Mouse (Mus musculus) kidney, adult 9 months (tissue): ENCODE measurements around the gene Ophn1.

Experiments
- DNase-seq: peaks from one replicate; pipeline ENCODE4 v3.0.0; 2022

Ophn1 gene

GRCm38 (mm10) chrX:98803813-98804212 is 87.0 kb downstream of the Ophn1 start:
- DNase-seq, result no peak

- no peak for DNase-seq
These were observed 116.4 kb downstream of the Ophn1 start for GRCm38 (mm10) chrX:98774247-98774950.

- no peak for DNase-seq
These were observed 135.7 kb downstream of the Ophn1 start for GRCm38 (mm10) chrX:98755089-98755488.

GRCm38 (mm10) chrX:98751279-98751817 is 139.5 kb downstream of the Ophn1 start:
- no peak for DNase-seq

GRCm38 (mm10) chrX:98736758-98737157 is 154.1 kb downstream of the Ophn1 start:
- DNase-seq, result peak; percentile 2

GRCm38 (mm10) chrX:98722991-98723390 is 167.8 kb downstream of the Ophn1 start:
- DNase-seq, result no peak

- peak; percentile 3 for DNase-seq
These were observed 183.1 kb downstream of the Ophn1 start for GRCm38 (mm10) chrX:98707766-98708165.

GRCm38 (mm10) chrX:98701635-98702034 is 189.2 kb downstream of the Ophn1 start:
- peak; percentile 48 for DNase-seq

GRCm38 (mm10) chrX:98682603-98683002 is 208.2 kb downstream of the Ophn1 start:
- DNase-seq, result peak; percentile 18

GRCm38 (mm10) chrX:98681281-98681680 is 209.5 kb downstream of the Ophn1 start:
- peak; percentile 37 for DNase-seq

- no peak for DNase-seq
These were observed 219.8 kb downstream of the Ophn1 start for GRCm38 (mm10) chrX:98670988-98671387.

GRCm38 (mm10) chrX:98651431-98651830 is 239.4 kb downstream of the Ophn1 start:
- no peak for DNase-seq

- no peak for DNase-seq
These were observed 262.0 kb downstream of the Ophn1 start for GRCm38 (mm10) chrX:98628666-98629404.

- peak; percentile 47 for DNase-seq
These were observed 272.0 kb downstream of the Ophn1 start for GRCm38 (mm10) chrX:98618865-98619264.

GRCm38 (mm10) chrX:98617426-98617825 is 273.4 kb downstream of the Ophn1 start:
- DNase-seq, result no peak

- DNase-seq, result peak; percentile 61
These were observed 316.6 kb downstream of the Ophn1 start for GRCm38 (mm10) chrX:98574201-98574600.

GRCm38 (mm10) chrX:98546458-98546857 is 344.4 kb downstream of the Ophn1 start:
- no peak for DNase-seq

- no peak for DNase-seq
These were observed 375.5 kb downstream of the Ophn1 start for GRCm38 (mm10) chrX:98515329-98515728.

- DNase-seq, result no peak
These were observed 376.4 kb downstream of the Ophn1 start for GRCm38 (mm10) chrX:98514359-98514904.
